Mouse (Mus musculus) myocyte (in vitro differentiated cells): ENCODE results near the gene Il10. TPM values are rescaled to one million over a fixed set of nuclear protein-coding genes. Genes with fewer than 3 reads are reported as not detected.

ENCODE experiments used
- H3K27me3 ChIP-seq: one replicate; pipeline ENCODE4 v1.6.1; 2011; ENCODE audit not compliant: control insufficient read depth, insufficient read depth, insufficient read length
- H3K36me3 ChIP-seq: one replicate; pipeline ENCODE4 v1.6.1; 2011; ENCODE audit not compliant: control insufficient read depth, insufficient read depth
- H3K4me2 ChIP-seq: one replicate; pipeline ENCODE4 v1.6.1; 2011; ENCODE audit warnings: low read depth, control low read depth
- H3K4me3 ChIP-seq: one replicate; pipeline ENCODE4 v1.5.1; 2011; ENCODE audit warnings: mild to moderate bottlenecking, control low read depth, moderate library complexity
- H3K79me2 ChIP-seq: one replicate; pipeline ENCODE4 v1.6.1; 2011; ENCODE audit not compliant: control insufficient read depth, insufficient read depth
- H3ac ChIP-seq: one replicate; pipeline ENCODE4 v1.6.1; 2011; ENCODE audit not compliant: control insufficient read depth, insufficient read length
- CEBPB ChIP-seq: IDR thresholded peaks from 2 replicates; pipeline ENCODE4 v1.6.1; 2011; ENCODE audit warnings: mild to moderate bottlenecking, moderate library complexity; ENCODE audit not compliant: poor library complexity, insufficient read depth, severe bottlenecking
- E2F4 ChIP-seq: IDR thresholded peaks from one replicate; pipeline ENCODE4 v1.6.1; 2011; ENCODE audit warnings: mild to moderate bottlenecking, control low read depth, moderate library complexity; ENCODE audit not compliant: insufficient read depth
- MAX ChIP-seq: IDR thresholded peaks from one replicate; pipeline ENCODE4 v1.6.1; 2011; ENCODE audit warnings: low read depth, mild to moderate bottlenecking, control low read depth
- MYOD1 ChIP-seq, 3 experiments: IDR thresholded peaks; one replicate each; pipeline ENCODE4 v1.6.1; 2011; ENCODE audit warnings: control low read depth in 2 of 3, low read depth in 2 of 3, mild to moderate bottlenecking in 2 of 3, moderate library complexity in 1 of 3; ENCODE audit not compliant: insufficient read length in 2 of 3, control insufficient read depth in 1 of 3
- MYOG ChIP-seq, 3 experiments: IDR thresholded peaks; one replicate each; pipeline ENCODE4 v1.6.1; 2011; ENCODE audit warnings: control low read depth in 2 of 3, low read depth in 2 of 3, mild to moderate bottlenecking in 2 of 3; ENCODE audit not compliant: insufficient read length in 2 of 3, control insufficient read depth in 1 of 3, insufficient read depth in 1 of 3
- POLR2A ChIP-seq: IDR thresholded peaks from one replicate; pipeline ENCODE4 v1.6.1; 2011; ENCODE audit warnings: low read depth, mild to moderate bottlenecking, control low read depth, moderate library complexity; ENCODE audit not compliant: insufficient read length
- POLR2AphosphoS2 ChIP-seq: IDR thresholded peaks from one replicate; pipeline ENCODE4 v1.6.1; 2011; ENCODE audit warnings: low read depth, control low read depth; ENCODE audit not compliant: insufficient read length
- REST ChIP-seq: IDR thresholded peaks from one replicate; pipeline ENCODE4 v1.6.1; 2011; ENCODE audit warnings: mild to moderate bottlenecking, control low read depth, moderate library complexity; ENCODE audit not compliant: insufficient read depth, insufficient read length
- SRF ChIP-seq: IDR thresholded peaks from one replicate; pipeline ENCODE4 v1.6.1; 2011; ENCODE audit warnings: low read depth; ENCODE audit not compliant: control insufficient read depth, insufficient read length
- TCF12 ChIP-seq: IDR thresholded peaks from one replicate; pipeline ENCODE4 v1.6.1; 2011; ENCODE audit warnings: mild to moderate bottlenecking, control low read depth; ENCODE audit not compliant: poor library complexity, insufficient read depth, severe bottlenecking
- TCF3 ChIP-seq: IDR thresholded peaks from one replicate; pipeline ENCODE4 v1.6.1; 2011; ENCODE audit warnings: low read depth, control low read depth; ENCODE audit not compliant: insufficient read length
- USF1 ChIP-seq: IDR thresholded peaks from one replicate; pipeline ENCODE4 v1.6.1; 2011; ENCODE audit warnings: low read depth, mild to moderate bottlenecking, control low read depth, moderate library complexity
- polyA plus RNA-seq: library from polyadenylated mRNA; unstranded; fragments of >200 nt; fragmentation: generic; extraction: Trizol; gene quantifications from one replicate; pipeline ENCODE4 v1.2.1, GENCODE M21; 2012; ENCODE audit warnings: missing spikeins

The Il10 gene
- polyA plus RNA-seq, 1 experiment = not detected

DNA sequence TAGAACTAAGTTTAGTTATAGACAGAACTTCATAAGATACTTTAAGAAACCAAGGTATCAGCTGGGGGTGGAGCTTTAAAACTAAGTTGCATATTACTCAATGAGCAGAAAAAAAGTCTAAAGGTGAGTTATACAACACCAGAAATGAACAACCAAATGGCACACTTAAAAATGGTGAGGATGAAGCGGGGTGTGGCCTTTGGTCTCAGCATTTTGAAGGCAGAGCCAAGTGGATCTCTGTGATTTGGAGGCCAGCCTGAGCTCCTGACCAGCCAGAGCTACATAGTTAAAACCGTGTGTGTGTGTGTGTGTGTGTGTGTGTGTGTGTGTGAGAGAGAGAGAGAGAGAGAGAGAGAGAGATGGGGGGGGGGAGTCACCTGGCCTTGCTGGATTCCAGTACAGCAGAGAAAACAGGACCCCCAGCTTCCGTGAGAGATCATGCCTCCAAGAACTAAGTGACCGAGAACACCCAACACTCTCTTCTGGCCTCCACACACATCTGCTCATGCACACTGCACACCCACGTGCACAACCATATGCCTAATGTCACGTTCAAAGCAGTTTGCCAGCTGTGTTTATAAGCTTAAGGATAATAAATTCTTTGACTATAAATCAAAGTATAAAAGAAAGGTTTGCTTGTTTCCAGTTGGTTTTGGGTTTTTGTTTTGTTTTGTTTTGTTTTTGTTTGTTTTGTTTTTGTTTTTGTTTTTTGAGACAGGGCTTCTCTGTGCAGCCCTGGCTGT lies 28.6 kb downstream of the Il10 start:
- H3K79me2 ChIP-seq = no peaks in the 10 kb centered on the region
- no peak overlapping the region for H3ac ChIP-seq
- H3K4me2 ChIP-seq = no peak overlapping the region
- no peaks in the 10 kb centered on the region for H3K27me3 ChIP-seq
- H3K4me3 ChIP-seq = no peak overlapping the region
- TF ChIP-seq CEBPB = no peak
- TF ChIP-seq POLR2AphosphoS2 = peak; percentile 43
- no peaks in the 10 kb centered on the region for H3K36me3 ChIP-seq

GRCm38 (mm10) chr1:131048946-131049345 lies 29.3 kb downstream of the Il10 start:
- Histone ChIP-seq H3K79me2 (no peaks in the 10 kb centered on the region), H3K4me3 (no peak overlapping the region), H3K36me3 (no peaks in the 10 kb centered on the region), H3K27me3 (no peaks in the 10 kb centered on the region), H3K4me2 (no peak overlapping the region), H3ac (no peak overlapping the region)
- TF ChIP-seq CEBPB (no peak), MYOD1 (IDR thresholded peaks at IDR 0.05; ENCODE audit: control insufficient read depth in 1 of 3, insufficient read length in 2 of 3, low read depth in 2 of 3) (no peak), POLR2AphosphoS2 (no peak), SRF (no peak), POLR2A (no peak), TCF12 (no peak), TCF3 (no peak), REST (no peak), MYOG (IDR thresholded peaks at IDR 0.05; ENCODE audit: control insufficient read depth in 1 of 3, insufficient read depth in 1 of 3, insufficient read length in 2 of 3, low read depth in 2 of 3) (no peak), USF1 (no peak), E2F4 (no peak), MAX (no peak)

DNA sequence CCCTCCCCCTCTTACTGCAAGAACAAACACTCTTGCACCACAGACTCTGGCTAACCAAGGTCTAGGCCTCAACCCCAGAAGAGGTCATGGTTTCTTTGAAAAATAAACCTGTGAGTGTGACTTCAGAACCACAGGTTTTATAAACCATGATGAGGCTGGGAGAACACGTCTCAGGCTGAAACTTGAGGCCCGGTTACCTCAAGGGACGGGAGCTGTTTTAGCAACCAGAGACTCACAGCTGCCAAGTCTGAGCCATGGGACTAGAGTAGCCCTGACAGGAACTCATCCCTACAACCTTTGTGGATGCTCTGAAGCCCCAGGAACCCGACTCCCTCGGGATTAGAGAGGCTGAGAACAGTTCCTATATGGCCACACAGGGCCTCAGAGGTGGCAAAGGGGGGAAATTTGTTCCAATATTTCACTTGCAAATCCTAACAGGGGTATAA lies 29.7 kb downstream of the Il10 start:
- Histone ChIP-seq H3K4me3 (no peak overlapping the region), H3ac (no peak overlapping the region), H3K27me3 (no peaks in the 10 kb centered on the region), H3K36me3 (peaks cover under 1% of the 10 kb centered on the region), H3K4me2 (no peak overlapping the region), H3K79me2 (no peaks in the 10 kb centered on the region)
- TF ChIP-seq MYOG (IDR thresholded peaks at IDR 0.05; ENCODE audit: control insufficient read depth in 1 of 3, insufficient read depth in 1 of 3, insufficient read length in 2 of 3, low read depth in 2 of 3) = no peak
- no peak for TF ChIP-seq MAX
- no peak for TF ChIP-seq USF1
- TF ChIP-seq SRF = no peak
- no peak for TF ChIP-seq TCF3
- no peak for TF ChIP-seq POLR2A
- TF ChIP-seq POLR2AphosphoS2 = no peak
- no peak for TF ChIP-seq E2F4
- TF ChIP-seq CEBPB = no peak
- TF ChIP-seq MYOD1 (IDR thresholded peaks at IDR 0.05; ENCODE audit: control insufficient read depth in 1 of 3, insufficient read length in 2 of 3, low read depth in 2 of 3) = no peak
- TF ChIP-seq REST = no peak
- TF ChIP-seq TCF12 = no peak

DNA sequence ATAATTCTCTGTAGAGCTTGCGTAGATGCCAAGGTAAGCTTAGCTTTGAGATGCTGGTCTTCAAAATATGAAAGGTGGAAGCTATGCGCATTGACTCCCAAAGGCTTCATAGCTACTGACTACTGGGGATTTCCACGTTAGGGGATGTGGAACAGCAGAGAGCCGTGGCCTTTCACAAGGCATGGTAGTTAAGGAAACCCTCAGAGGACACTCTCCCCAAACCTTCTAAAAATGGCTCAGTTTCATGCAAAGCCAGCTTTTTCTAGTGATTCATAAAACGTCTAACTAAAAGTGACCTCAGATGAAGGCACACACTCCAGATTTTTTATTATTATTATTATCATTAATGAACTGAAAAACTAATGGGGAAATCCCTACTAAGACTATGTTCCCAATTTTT lies 30.4 kb downstream of the Il10 start:
- Histone ChIP-seq H3K4me2 (no peak overlapping the region), H3K36me3 (peaks cover 7% of the 10 kb centered on the region), H3ac (no peak overlapping the region), H3K79me2 (no peaks in the 10 kb centered on the region), H3K27me3 (no peaks in the 10 kb centered on the region), H3K4me3 (no peak overlapping the region)
- TF ChIP-seq SRF = no peak
- no peak for TF ChIP-seq CEBPB
- no peak for TF ChIP-seq POLR2AphosphoS2
- TF ChIP-seq MYOD1 (IDR thresholded peaks at IDR 0.05; ENCODE audit: control insufficient read depth in 1 of 3, insufficient read length in 2 of 3, low read depth in 2 of 3) = no peak
- TF ChIP-seq MYOG (IDR thresholded peaks at IDR 0.05; ENCODE audit: control insufficient read depth in 1 of 3, insufficient read depth in 1 of 3, insufficient read length in 2 of 3, low read depth in 2 of 3) = no peak
- TF ChIP-seq E2F4 = no peak
- TF ChIP-seq POLR2A = no peak
- TF ChIP-seq USF1 = no peak
- no peak for TF ChIP-seq MAX
- TF ChIP-seq TCF3 = no peak
- TF ChIP-seq TCF12 = no peak
- no peak for TF ChIP-seq REST

GRCm38 (mm10) chr1:131050617-131051016 lies 31.0 kb downstream of the Il10 start:
- no peak overlapping the region for H3K4me2 ChIP-seq
- H3K79me2 ChIP-seq = no peaks in the 10 kb centered on the region
- no peak overlapping the region for H3K4me3 ChIP-seq
- no peaks in the 10 kb centered on the region for H3K27me3 ChIP-seq
- no peak overlapping the region for H3ac ChIP-seq
- TF ChIP-seq MYOD1 (IDR thresholded peaks at IDR 0.05; ENCODE audit: control insufficient read depth in 1 of 3, insufficient read length in 2 of 3, low read depth in 2 of 3) (no peak), REST (no peak), CEBPB (no peak), POLR2AphosphoS2 (no peak), MAX (no peak), E2F4 (no peak), POLR2A (no peak), SRF (no peak), USF1 (no peak), TCF3 (no peak), TCF12 (no peak), MYOG (IDR thresholded peaks at IDR 0.05; ENCODE audit: control insufficient read depth in 1 of 3, insufficient read depth in 1 of 3, insufficient read length in 2 of 3, low read depth in 2 of 3) (no peak)
- peaks cover 12% of the 10 kb centered on the region for H3K36me3 ChIP-seq
